Mouse (Mus musculus) forebrain, embryonic 10.5 days (tissue): ENCODE results near the gene Akr1b7. TPM values are rescaled to one million over a fixed set of nuclear protein-coding genes. Genes with fewer than 3 reads are reported as not detected.

ENCODE experiments used
- DNase-seq: peaks from one replicate; pipeline ENCODE4 v3.0.0-alpha.2; 2017; ENCODE audit warnings: low spot score; ENCODE audit errors: extremely low spot score
- H3K27ac ChIP-seq: fragments of 300-500 bp; sonication (generic); 2 replicates; pipeline ENCODE4 v1.5.1; 2016; ENCODE audit warnings: mild to moderate bottlenecking
- H3K27me3 ChIP-seq: fragments of 300-500 bp; sonication (generic); 2 replicates; pipeline ENCODE4 v1.6.1; 2016; ENCODE audit warnings: mild to moderate bottlenecking; ENCODE audit not compliant: poor library complexity, severe bottlenecking
- H3K36me3 ChIP-seq: fragments of 300-500 bp; sonication (generic); replicated peaks from 2 replicates; pipeline ENCODE4 v1.6.1; 2016; ENCODE audit warnings: mild to moderate bottlenecking, moderate library complexity
- H3K4me1 ChIP-seq: fragments of 300-500 bp; sonication (generic); 2 replicates; pipeline ENCODE4 v1.6.1; 2016
- H3K4me3 ChIP-seq: fragments of 300-500 bp; sonication (generic); 2 replicates; pipeline ENCODE4 v1.5.1; 2016; ENCODE audit warnings: mild to moderate bottlenecking, moderate library complexity
- H3K9me3 ChIP-seq: fragments of 300-500 bp; sonication (generic); 2 replicates; pipeline ENCODE4 v1.6.1; 2016; ENCODE audit warnings: mild to moderate bottlenecking, moderate library complexity
- WGBS: fragments of 180-500 bp; shearing (Covaris S2); methylation state at CpG from one replicate; pipeline ENCODE4 v1.1.7; 2016; 5-methylcytosine and 5-hydroxymethylcytosine counted together
- polyA plus RNA-seq: library from polyadenylated mRNA; unstranded; fragments of >200 nt; fragmentation: Nextera tagmentation; extraction: Ambion mirVana; gene quantifications from 2 replicates; pipeline ENCODE4 v1.2.1, GENCODE M21; 2016

The Akr1b7 gene
- polyA plus RNA-seq, 1 experiment from 2014 or later, result 0.11 TPM

- WGBS, result 16% methylated on average over 2 of the region's 2 CpGs
- H3K36me3 ChIP-seq, result no peaks in the 10 kb centered on the region
- DNase-seq, result peak; percentile 56
- no peak overlapping the region for H3K27ac ChIP-seq
- no peaks in the 10 kb centered on the region for H3K4me1 ChIP-seq
- no peak overlapping the region for H3K4me3 ChIP-seq
- H3K27me3 ChIP-seq, result no peaks in the 10 kb centered on the region
- H3K9me3 ChIP-seq, result no peaks in the 10 kb centered on the region
These were observed 35.8 kb downstream of the Akr1b7 start for GRCm38 (mm10) chr6:34447961-34448360.

GRCm38 (mm10) chr6:34448696-34449095, 36.6 kb downstream of the Akr1b7 start:
- H3K4me1 ChIP-seq, result no peaks in the 10 kb centered on the region
- H3K36me3 ChIP-seq, result no peaks in the 10 kb centered on the region
- H3K4me3 ChIP-seq, result no peak overlapping the region
- no peak for DNase-seq
- 70% methylated on average over 1 of the region's 1 CpGs for whole genome bisulfite sequencing
- H3K27me3 ChIP-seq, result no peaks in the 10 kb centered on the region
- H3K27ac ChIP-seq, result no peak overlapping the region
- no peaks in the 10 kb centered on the region for H3K9me3 ChIP-seq

GRCm38 (mm10) chr6:34452963-34453770, 41.0 kb downstream of the Akr1b7 start:
- no peak for DNase-seq
- H3K36me3 ChIP-seq, result no peaks in the 10 kb centered on the region
- no peak overlapping the region for H3K4me3 ChIP-seq
- H3K4me1 ChIP-seq, result no peaks in the 10 kb centered on the region
- WGBS, result 79% methylated on average over 7 of the region's 7 CpGs
- no peak overlapping the region for H3K27ac ChIP-seq
- no peaks in the 10 kb centered on the region for H3K27me3 ChIP-seq
- H3K9me3 ChIP-seq, result no peaks in the 10 kb centered on the region

- DNase-seq, result no peak
- no peaks in the 10 kb centered on the region for H3K27me3 ChIP-seq
- H3K27ac ChIP-seq, result no peak overlapping the region
- H3K36me3 ChIP-seq, result no peaks in the 10 kb centered on the region
- no peak overlapping the region for H3K4me3 ChIP-seq
- no peaks in the 10 kb centered on the region for H3K9me3 ChIP-seq
- no peaks in the 10 kb centered on the region for H3K4me1 ChIP-seq
These were observed 47.3 kb downstream of the Akr1b7 start for GRCm38 (mm10) chr6:34459456-34459855.

GRCm38 (mm10) chr6:34460651-34461050, 48.5 kb downstream of the Akr1b7 start:
- 69% methylated on average over 4 of the region's 4 CpGs for WGBS
- no peak for DNase-seq
- no peaks in the 10 kb centered on the region for H3K9me3 ChIP-seq
- H3K27ac ChIP-seq, result no peak overlapping the region
- H3K36me3 ChIP-seq, result no peaks in the 10 kb centered on the region
- no peaks in the 10 kb centered on the region for H3K4me1 ChIP-seq
- H3K27me3 ChIP-seq, result no peaks in the 10 kb centered on the region
- no peak overlapping the region for H3K4me3 ChIP-seq

GRCm38 (mm10) chr6:34463582-34463981, 51.4 kb downstream of the Akr1b7 start:
- DNase-seq, result no peak
- no peak overlapping the region for H3K4me3 ChIP-seq
- H3K27ac ChIP-seq, result no peak overlapping the region
- H3K9me3 ChIP-seq, result no peaks in the 10 kb centered on the region
- H3K27me3 ChIP-seq, result no peaks in the 10 kb centered on the region
- H3K4me1 ChIP-seq, result no peaks in the 10 kb centered on the region
- H3K36me3 ChIP-seq, result no peaks in the 10 kb centered on the region
- WGBS, result 92% methylated on average over 4 of the region's 4 CpGs

GRCm38 (mm10) chr6:34471434-34472110, 59.4 kb downstream of the Akr1b7 start:
- 90% methylated on average over 12 of the region's 12 CpGs for WGBS
- Histone ChIP-seq H3K27me3 (no peaks in the 10 kb centered on the region), H3K4me3 (no peak overlapping the region), H3K4me1 (peaks cover 8% of the 10 kb centered on the region), H3K27ac (0 out of 2 replicates have a peak overlapping the region, but pooled peaks have one; percentile 58), H3K36me3 (no peaks in the 10 kb centered on the region), H3K9me3 (no peaks in the 10 kb centered on the region)
- no peak for DNase-seq

Other genes starting within 250 kb of the Akr1b7 start
- 41.7 and 47.5 TPM in 2 replicates for gene Slc35b4, start 235.2 kb upstream of the Akr1b7 start, polyA plus RNA-seq
- 258 and 262 TPM in 2 replicates for gene Akr1b3, start 94.9 kb upstream of the Akr1b7 start, polyA plus RNA-seq
- 12.8 and 14.2 TPM in 2 replicates for gene Akr1b8, start 58.2 kb upstream of the Akr1b7 start, polyA plus RNA-seq
- gene Akr1b10, start 28.1 kb upstream of the Akr1b7 start, polyA plus RNA-seq, result 11.0 and 11.9 TPM in 2 replicates
- gene Bpgm, start 63.9 kb downstream of the Akr1b7 start, polyA plus RNA-seq, result 54.6 and 68.6 TPM in 2 replicates
- gene Cald1, start 186.2 kb downstream of the Akr1b7 start, polyA plus RNA-seq, result 135 and 143 TPM in 2 replicates